Mouse (Mus musculus) layer of hippocampus, postnatal 10 days (tissue): ENCODE results near the gene Lamp1. TPM values are rescaled to one million over a fixed set of nuclear protein-coding genes. Genes with fewer than 3 reads are reported as not detected.

Experiments used
- DNase-seq, 2 experiments: peaks; one replicate each; pipeline ENCODE4 v3.0.0; 2021; ENCODE audit warnings: low spot score in 2 of 2
- total RNA-seq, 2 experiments: library from RNA; stranded (reverse); gene quantifications; 2 replicates each; pipeline ENCODE4 v1.2.3; 2021

The Lamp1 gene
- total RNA-seq, 2 experiments from 2014 or later, result 283 to 309 TPM

DNA sequence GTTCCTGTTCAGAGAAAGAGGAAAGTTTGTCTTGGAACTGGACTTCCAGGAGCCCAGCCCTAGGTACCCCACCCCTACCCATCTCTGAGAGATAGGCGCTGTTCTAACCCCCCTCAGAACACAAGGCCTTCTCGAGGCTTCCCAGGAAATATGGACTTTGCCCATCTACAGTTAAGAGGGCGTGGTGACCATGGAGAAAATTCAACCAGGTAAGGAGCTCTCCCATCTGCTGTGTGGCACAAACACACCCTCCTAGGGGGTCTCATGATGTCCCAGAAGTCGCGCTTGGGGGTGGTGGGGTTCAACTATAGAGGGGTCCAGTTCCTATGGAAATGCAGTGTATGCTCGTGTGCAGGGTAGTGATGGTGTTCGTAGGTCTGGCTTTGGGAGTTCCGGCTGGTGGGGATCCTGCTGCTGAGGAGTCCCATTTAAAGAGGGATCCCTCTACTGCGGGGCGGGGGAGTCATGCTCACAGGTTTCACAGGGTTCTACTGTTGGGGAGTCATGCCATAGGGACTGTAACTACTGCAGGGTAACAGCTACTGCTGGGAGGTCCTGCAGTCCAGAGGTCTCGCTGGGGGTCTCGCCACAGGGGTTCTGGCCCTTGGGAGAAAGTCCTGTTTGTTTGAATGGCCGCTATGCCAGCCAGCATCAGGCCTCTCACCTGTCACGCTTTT, 40.6 kb downstream of the Lamp1 start:
- no peak for DNase-seq

DNA sequence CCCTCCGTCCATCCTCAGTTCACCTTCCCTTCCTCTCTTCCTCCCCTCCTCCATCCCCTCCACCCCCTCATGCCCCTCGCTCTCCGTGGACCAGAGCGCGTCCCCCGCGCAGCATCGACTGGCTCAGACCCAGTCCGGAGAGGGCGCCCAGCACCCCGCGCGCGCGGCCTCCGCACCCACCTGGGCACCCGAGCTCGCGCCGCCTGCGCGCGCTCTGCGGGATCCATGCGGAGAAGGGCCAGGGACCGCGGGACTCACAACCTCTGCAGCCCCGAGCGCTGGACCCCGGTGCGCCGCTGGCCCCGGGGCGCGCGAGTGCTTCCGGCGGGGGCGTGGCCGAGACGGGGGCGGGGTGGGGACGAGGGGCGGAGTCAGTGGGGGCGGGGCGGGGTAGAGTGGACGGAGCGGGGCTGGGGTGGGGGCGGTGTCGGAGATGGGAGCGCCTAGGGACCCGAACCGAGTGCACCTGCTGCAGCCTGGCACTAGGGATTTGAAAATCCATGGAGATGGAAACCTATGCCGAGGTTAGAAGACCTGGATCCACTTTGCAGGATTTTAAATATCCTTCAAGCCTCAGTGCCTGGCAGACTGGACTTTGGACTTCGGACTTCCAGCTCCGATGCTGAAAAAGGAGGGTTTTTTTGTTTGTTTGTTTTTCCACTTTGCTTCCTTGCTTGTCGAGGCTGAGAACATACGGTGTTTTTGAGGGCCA, 41.5 kb downstream of the Lamp1 start, which contains the start of gene Grtp1:
Gene Grtp1, minus strand, starts transcription at position 320 of the 712 bp plus-strand sequence.
- DNase-seq, result peak; percentile 52 to 68

DNA sequence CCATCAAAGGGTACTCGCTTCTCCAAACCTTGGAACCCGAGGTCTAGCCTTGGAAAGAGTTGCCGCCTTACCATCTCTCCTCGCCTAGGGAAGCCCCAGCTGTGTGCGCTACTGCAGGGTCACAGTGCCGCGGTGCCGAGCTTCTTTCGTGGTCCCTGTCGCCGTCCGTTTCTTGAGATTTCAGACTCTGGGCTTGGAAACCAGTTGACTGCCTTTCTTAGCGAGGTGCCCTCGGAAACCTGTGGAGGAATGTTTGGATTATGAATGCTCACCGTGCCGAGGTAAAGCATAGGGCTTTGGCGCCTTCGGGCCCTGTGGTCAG, 42.0 kb downstream of the Lamp1 start:
- DNase-seq, result no peak

DNA sequence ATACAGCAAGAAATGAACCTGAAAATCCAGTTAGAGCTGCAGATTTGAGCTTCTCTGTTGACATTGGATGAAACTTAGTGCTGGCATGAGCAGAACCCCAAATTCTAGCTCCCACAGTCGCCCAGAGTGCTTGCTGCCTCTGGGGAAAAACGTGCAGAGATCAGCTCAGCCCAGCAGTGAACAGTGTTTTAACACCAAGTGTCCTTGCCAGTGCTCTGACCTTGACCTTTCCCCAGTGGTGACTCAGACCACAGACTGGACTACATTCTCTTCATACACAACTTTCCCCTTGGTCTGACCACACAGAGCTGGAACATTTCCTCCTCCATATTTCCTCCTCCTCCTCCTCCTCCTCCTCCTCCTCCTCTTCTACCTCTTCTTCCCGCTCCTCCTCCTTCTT, 43.1 kb downstream of the Lamp1 start:
- DNase-seq, result no peak

DNA sequence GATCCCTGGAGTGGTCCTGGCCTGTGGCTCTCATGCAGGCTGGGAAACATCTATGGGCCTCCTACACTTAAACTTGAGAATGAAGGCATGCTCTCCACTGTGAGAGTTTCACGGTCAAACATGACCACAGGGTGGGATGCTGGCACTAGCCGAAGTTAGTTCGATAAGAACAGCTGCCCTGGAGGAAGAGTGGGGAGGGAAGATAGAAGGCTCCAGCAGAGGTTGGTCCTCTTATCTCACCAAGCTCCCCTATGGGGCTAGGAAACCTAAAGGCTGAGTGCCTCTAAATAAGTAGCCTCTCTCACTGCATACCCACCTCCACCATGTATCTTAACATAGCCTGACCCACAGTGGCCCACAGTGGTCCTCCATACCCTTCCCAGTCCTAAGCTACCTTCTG, 43.8 kb downstream of the Lamp1 start:
- DNase-seq, result no peak

DNA sequence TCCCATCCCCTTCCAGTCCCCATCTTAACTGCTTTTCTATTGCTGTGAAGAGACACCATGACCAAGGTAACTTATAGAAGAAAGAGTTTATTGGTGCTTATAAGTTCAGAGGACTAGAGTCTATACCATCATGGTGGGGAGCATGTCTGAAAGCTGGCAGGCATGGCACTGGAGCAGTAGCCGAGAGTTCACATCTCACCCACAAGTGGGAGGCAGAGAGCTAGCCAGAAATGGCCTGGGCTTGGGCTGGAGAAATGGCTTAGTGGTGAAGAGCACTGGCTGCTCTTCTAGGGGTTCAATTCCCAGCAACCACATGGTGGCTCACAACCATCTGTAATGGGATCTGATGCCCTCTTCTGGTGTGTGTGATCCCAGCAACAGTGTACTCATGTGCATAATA, 44.5 kb downstream of the Lamp1 start:
- DNase-seq, result no peak

DNA sequence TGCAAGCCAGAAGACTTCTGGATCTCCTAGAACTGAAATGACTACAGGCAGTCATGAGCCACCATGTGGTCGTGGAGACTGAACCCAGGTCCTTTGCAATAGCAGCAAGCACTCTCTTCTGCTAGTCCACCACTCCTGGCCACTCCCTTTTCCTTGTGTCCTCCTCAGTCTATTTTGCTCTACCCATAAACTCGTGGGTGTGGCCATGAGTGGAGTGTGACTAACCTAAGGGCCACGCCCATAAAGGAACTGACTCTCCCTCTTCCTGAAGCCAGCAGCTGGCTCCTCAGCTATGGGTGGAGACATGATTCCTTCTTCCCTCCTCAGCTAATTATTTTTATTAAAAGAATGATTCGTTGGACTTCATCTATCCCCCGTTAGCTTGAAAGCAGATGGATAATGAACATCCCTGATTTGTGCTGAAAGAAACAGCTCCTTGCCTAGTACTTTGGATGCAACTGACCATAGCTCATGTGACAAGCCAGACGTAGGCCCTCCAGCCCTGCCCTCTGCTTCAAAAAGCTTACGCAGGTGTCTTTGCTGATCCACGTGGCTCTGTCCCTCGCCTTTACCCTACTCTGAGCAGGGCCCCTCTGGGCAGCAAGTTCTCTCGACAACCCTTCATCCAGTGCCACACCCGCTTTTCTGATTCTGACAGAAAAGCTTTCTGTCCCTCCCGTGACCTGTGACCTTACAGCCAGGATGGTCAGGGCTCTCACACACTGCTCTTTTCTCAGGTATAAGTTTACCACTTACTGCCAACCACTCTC, 45.6 kb downstream of the Lamp1 start:
- DNase-seq, result no peak

DNA sequence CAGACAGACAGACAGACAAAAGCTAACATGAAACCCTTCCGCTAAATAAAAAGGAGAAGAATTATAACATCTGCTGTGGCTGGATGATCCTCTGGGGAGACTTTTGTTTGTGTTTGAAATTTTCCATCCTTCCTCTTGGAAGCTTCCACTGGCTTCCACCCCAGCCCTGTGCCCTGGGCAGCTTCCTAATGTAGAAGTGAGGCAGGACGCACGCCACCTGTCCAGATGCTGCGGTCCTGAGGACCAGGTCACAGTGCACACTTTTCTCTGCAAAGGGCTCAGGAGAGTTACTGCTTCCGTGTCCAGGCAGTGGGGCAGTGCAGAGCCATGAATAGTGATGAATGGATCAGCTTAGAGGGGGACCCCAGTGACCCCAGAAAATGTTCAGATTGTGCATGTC, 46.4 kb downstream of the Lamp1 start:
- no peak for DNase-seq

DNA sequence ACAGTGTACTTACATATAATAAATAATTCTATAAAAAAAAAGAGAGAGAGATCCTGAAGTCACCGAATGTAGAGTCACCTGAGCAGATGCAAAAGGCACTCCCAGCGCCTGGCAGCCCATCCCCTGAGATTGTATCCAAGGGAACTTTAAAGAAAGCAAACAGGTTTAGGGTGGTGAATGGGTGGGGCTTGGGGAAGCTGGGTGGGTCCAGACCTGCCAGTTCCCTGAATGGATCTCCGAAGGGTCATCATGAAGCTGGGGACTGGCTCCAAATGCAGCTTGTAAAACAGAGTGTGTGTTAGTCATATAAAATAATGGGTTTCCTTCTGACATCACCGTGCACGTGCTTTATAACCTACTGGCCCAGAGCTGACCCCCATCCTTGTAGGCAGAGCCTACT, 47.3 kb downstream of the Lamp1 start:
- DNase-seq, result no peak

DNA sequence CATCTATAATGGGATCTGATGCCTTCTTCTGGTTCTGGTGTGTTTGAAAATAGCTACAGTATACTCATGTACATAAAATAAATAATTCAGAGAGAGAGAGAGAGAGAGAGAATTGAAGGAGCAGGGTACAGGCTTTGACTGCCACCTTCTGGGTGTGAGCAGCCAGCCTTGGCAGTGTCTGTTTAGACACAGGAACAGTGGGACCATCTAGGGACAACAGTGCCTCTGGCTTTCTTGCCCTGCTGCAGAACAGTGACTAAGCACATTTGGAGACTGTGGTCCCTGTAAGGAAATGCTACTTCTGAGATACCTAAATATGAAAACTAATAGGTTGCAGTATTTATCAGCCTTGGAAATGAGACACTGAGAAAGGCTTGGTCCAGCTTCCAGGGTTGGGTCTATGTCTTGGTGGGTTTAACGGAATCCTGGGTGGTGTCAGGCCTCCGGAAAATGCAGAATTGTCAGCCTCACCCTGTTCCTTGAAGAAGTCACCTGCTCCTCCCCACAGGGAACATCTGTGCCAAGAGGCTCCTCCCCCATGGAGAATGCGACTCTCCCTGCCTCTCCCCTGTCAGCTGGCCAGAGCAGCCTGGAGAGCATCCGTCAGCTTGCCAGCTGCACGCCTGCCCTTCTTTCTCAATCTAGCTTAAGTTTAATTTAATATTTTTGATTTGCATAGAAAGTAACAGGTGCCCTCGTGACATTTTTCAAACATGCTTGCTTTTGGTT, 49.8 kb downstream of the Lamp1 start:
- DNase-seq, result no peak

DNA sequence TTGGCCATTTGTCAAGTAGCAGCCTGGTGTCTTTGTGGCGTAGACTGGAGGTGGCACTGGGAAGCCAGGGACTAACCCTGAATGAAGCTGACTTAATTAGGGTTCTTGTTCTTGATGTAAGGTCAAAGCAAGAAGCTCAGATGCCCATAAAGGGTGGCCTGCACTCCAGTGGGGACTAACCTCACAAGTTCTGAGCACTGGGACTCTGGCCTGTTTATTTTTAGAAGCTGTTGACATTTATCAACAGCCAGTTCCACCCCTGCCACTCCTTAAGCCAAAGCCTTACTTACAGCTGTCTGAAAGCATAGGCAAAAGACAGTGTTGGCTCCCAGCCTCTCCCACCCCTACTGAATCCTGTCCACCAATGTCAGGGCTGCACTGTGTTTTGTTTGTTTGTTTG, 50.8 kb downstream of the Lamp1 start:
- no peak for DNase-seq

DNA sequence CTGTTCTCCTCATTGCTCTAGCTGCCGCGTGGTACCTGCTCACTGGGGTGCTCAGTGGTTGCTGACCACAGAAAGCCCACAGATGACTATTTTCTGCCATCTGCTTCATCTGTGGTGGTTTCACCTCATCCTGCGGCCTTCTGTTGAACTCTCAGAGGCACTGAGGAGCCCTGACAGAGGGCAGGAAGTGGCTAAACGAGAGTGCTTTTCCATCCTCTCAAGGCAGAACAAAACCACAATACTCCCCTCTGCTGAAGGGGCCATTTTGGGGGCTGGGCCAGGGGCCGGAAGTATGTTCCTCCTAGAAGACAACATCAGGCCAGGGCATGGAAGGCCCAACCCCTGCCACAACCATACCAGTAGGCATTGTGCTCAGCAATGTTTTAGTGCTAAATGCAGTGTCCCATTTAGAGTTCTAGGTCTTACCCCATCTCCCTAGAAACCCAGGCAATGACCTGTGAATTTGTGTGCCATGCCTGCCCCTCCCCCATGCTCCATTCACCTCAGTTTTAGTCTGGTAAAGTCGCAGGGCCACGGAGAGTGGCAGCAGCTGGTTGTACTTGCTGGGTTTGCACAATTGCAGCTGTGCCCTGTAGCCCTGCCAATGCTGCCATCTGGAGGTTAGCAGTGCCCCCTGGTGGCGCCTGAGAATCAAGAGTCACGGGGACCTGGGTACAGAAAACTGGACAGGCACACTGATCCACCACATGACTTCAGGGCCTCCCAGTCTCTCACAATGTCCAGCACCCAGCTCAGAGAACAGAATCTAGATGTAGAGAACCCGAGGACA, 54.7 kb downstream of the Lamp1 start:
- DNase-seq, result peak; percentile 93 to 94

DNA sequence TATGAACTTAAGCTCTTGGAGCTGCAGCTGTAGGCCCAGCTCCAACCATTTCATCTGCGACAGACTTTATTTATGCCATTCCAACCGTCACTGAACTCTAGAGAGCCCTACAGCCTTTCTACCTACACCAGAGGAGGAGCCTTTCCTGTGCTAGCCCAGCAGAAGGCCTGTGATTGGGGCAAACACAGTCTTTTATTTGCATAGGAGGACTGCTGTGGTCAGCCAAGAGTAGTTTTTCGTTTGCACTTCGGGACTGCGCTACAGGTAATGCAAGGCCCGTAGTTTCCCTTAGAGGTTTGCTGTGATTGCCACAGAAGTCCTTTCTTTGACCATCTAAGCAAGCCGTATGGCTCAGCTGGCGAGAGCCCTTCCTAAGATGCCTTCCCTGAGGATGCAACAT, 57.4 kb downstream of the Lamp1 start:
- DNase-seq, result no peak

DNA sequence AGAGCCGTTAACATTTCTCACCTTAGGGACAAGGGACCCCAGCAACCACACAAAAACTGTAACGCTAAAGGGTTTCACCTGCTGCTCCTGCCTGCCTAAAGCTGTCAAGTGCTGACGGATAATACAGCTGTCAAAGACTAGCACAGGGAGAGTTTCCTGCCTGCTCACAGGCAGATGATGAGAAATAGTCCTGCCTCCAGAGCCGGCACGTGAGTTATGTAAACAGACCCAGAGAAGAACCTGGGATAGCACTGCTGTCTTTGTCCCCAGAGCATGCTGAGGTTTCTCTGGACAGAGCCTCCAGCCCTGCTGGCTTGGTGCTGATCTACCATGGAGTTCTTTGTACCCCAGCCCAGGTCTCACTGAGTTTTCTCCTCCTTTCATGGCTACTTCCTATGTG, 58.1 kb downstream of the Lamp1 start:
- no peak for DNase-seq

DNA sequence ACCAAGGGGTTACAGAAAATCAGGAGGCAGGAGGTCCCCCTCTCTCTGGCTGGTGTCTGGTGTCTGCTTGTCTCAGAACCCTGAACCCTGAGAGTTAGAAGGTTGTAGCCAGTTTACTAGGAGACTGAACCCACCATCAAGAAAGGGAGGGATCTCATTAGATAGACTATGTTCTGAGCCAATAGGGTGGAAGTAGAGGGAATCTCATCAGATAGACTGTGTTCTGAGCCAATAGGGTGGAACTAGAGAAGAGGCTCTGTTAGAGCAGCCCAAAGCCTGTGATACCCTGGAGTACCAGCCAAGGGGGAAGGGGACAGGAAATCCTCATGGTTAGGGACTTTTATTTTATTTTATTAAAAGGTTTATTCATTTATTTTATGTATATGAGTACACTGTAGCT, 59.0 kb downstream of the Lamp1 start:
- DNase-seq, result no peak

DNA sequence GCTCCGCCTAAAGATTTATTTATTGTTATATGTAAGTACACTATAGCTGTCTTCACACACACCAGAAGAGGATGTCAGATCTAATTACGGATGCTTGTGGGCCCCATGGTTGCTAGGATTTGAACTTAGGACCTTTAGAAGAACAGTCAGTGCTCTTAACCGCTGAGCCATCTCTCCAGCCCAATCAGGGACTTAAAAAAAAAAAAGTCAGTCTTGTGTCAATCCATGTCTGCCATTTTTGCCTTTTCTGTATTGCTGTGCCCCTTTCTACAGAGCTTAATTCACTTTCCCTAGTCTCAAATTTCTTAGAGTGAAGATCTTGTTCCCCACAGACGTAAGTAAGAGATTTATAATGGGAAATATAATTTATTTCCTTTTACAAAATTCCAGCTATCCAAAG, 59.5 kb downstream of the Lamp1 start:
- no peak for DNase-seq

DNA sequence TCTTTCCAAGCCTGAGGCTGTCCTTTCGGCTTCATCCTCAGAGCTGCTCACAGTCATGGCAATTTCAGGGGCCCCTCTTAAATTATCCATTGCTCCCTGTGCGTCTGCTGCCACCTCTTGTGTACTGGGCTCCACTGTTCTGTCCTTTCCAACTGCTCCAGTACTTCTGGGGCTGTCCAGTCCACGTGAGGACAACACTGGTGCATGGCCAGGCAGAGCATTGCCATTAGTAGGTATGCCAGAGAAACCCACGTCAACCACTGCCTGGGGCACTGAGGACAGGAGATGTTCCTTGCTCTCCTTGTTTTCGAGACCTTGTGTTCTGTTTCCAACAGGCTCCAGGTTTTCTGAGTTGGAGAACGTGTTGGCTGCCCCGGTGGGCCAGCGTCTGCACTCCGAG, 65.5 kb downstream of the Lamp1 start:
- DNase-seq, result no peak
